Mouse (Mus musculus): ENCODE measurements around the gene Camta1. TPM values are rescaled to one million over a fixed set of nuclear protein-coding genes. Genes with fewer than 3 reads are reported as not detected.

Camta1 gene
- polyA plus RNA-seq, 1 experiment from 2014 or later = 159 TPM

DNA sequence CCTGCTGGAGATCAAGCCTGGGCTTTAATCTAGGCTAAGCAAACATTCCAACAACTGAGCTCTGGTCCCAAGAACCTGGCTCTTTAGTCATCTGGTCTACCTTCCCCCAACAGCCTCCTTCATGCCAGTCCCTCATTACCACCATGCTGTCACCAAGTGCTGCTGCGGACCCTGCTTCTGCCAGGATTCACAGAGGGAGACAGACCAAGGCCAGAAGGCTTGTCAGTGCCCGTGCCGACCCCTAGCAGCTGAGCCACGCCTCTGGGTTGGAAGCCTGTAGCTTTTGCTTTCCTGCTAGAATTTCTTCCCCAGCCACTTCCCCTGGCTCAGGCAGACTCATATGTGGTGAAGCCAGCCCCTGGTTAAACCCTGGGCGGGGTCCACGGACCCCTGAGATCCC lies 533.6 kb downstream of the Camta1 start:
- no peaks in the 10 kb centered on the region for H3K27me3 ChIP-seq (replicated peaks)
- no peak overlapping the region for H3K4me2 ChIP-seq
- H3K36me3 ChIP-seq = no peaks in the 10 kb centered on the region
- no peak overlapping the region for H3K27ac ChIP-seq (ENCODE audit: poor library complexity, severe bottlenecking)
- 65% methylated on average over 6 of the region's 6 CpGs for WGBS
- peaks cover 7% of the 10 kb centered on the region for H3K4me1 ChIP-seq (replicated peaks)
- ATAC-seq (ENCODE audit: insufficient number of reproducible peaks, low FRiP score) = no peak
- H3K4me3 ChIP-seq = no peak overlapping the region
- no peaks in the 10 kb centered on the region for H3K9me3 ChIP-seq (replicated peaks)
- H3K9ac ChIP-seq = no peak overlapping the region

DNA sequence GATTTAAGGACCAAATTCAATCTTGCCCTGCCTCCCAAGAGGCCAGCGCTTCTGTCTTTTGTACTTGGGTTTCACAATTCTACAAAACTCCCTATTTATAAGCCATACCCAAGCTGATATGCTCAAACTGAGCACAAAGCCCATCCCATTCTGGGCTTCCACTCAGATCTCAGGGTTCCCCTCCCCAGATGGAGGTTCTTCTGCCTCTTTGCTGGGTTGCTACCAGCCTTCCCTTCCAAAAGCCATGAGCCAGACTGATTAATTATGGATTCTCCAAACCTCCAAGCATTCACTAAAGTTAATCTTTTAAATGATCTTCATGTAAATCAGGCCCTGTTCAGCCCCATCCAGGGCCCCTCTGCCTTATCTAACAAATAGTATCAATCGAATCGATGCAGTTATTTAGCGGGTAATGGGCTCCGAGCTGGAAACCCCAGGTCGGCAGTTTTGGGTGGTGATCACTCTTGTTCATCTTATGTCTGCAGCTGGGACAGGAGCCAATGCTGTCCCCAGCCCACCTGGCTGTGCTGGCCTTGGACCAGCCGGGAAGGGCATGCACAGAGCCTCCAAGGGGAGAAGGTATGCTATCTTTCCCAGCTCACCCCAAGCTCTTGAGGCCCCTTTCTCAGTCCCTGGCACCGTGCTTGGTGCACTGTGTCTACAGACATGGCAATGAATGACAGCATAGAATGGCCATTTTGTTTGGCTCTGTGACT lies 534.5 kb downstream of the Camta1 start:
- H3K4me3 ChIP-seq = no peak overlapping the region
- no peak for ATAC-seq (ENCODE audit: insufficient number of reproducible peaks, low FRiP score)
- H3K4me1 ChIP-seq (replicated peaks) = peaks cover 7% of the 10 kb centered on the region
- no peaks in the 10 kb centered on the region for H3K9me3 ChIP-seq (replicated peaks)
- no peak overlapping the region for H3K4me2 ChIP-seq
- H3K36me3 ChIP-seq = no peaks in the 10 kb centered on the region
- no peak overlapping the region for H3K27ac ChIP-seq (ENCODE audit: poor library complexity, severe bottlenecking)
- H3K9ac ChIP-seq = no peak overlapping the region
- H3K27me3 ChIP-seq (replicated peaks) = no peaks in the 10 kb centered on the region
- WGBS = 90% methylated on average over 8 of the region's 8 CpGs

DNA sequence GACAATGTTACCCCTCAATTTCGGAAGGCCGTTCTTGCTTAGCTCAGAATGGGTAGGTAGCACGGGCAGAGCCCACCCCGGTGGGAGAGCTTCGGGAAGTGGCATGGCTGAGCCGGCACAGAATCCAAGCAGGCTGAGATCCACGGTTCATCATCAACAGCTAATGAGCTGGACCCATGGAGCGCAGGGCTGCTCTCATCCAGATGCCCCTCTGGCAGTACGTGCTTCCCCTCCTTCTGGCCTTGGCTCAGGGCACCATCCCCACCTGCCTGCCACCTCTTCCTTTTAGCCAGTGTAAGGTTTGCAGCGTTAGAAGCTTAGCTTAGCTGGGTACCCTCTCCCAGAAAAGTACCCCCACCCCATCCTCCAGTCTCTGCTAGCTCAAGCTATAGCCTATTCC lies 545.2 kb downstream of the Camta1 start:
- H3K4me2 ChIP-seq = no peak overlapping the region
- H3K27me3 ChIP-seq (replicated peaks) = peaks cover 21% of the 10 kb centered on the region; the same call in 1 of the 2 replicates
- no peaks in the 10 kb centered on the region for H3K4me1 ChIP-seq (replicated peaks)
- WGBS = 84% methylated on average over 10 of the region's 10 CpGs
- no peaks in the 10 kb centered on the region for H3K9me3 ChIP-seq (replicated peaks)
- H3K4me3 ChIP-seq = no peak overlapping the region
- no peaks in the 10 kb centered on the region for H3K36me3 ChIP-seq
- no peak for ATAC-seq (ENCODE audit: insufficient number of reproducible peaks, low FRiP score)
- no peak overlapping the region for H3K9ac ChIP-seq
- H3K27ac ChIP-seq (ENCODE audit: poor library complexity, severe bottlenecking) = no peak overlapping the region

DNA sequence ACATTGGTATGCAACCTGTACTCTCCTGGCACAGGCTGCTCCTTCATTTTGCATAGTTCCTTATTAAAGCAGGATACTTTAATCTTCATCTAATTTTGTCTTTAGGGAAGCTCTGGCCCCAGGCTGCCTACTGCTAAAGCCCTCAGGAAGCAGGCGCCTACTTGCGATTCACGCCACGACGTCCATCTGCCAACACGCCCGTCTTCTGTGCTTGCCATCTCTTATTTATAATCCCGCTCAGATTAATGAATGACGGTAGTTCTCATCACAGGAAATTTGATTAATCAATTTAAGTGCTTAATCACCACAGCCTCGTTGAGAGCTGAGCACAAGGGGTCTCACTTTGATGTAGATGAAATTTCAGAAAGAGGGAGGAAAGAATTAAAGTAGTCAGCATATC lies 546.0 kb downstream of the Camta1 start:
- Histone ChIP-seq H3K27ac (ENCODE audit: poor library complexity, severe bottlenecking) (no peak overlapping the region), H3K4me1 (replicated peaks) (no peaks in the 10 kb centered on the region), H3K27me3 (replicated peaks) (peaks cover 21% of the 10 kb centered on the region; the same call in 1 of the 2 replicates), H3K36me3 (no peaks in the 10 kb centered on the region), H3K4me3 (no peak overlapping the region), H3K9ac (no peak overlapping the region), H3K4me2 (no peak overlapping the region), H3K9me3 (replicated peaks) (no peaks in the 10 kb centered on the region)
- ATAC-seq (ENCODE audit: insufficient number of reproducible peaks, low FRiP score) = no peak
- 80% methylated on average over 10 of the region's 10 CpGs for WGBS

DNA sequence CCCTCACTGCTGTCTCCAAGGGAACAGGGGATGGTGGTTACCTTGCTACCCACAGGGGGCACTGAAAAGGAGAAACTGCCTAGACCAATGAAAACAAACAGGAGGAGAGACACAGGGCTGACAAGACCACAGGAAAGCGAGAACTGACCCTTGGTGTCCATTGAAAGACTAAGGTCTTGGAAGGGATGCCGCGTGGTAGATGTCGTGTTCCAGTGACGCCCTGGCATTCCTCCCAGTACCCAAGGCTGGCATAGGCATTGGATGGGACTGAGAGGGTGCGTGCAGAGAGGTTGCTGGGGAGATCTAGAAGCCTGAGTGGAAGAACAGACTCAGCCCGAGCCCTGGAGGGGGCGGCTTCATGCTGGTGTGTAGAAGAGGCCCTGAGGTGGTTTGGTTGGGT lies 550.9 kb downstream of the Camta1 start:
- Histone ChIP-seq H3K4me3 (no peak overlapping the region), H3K4me1 (replicated peaks) (peaks cover 8% of the 10 kb centered on the region; the same call in 1 of the 2 replicates), H3K27me3 (replicated peaks) (0 out of 2 replicates have a peak, but pooled peaks cover 9% of the 10 kb centered on the region), H3K27ac (ENCODE audit: poor library complexity, severe bottlenecking) (no peak overlapping the region), H3K9ac (no peak overlapping the region), H3K36me3 (no peaks in the 10 kb centered on the region), H3K9me3 (replicated peaks) (no peaks in the 10 kb centered on the region), H3K4me2 (no peak overlapping the region)
- 86% methylated on average over 8 of the region's 8 CpGs for WGBS
- ATAC-seq (ENCODE audit: insufficient number of reproducible peaks, low FRiP score) = no peak

DNA sequence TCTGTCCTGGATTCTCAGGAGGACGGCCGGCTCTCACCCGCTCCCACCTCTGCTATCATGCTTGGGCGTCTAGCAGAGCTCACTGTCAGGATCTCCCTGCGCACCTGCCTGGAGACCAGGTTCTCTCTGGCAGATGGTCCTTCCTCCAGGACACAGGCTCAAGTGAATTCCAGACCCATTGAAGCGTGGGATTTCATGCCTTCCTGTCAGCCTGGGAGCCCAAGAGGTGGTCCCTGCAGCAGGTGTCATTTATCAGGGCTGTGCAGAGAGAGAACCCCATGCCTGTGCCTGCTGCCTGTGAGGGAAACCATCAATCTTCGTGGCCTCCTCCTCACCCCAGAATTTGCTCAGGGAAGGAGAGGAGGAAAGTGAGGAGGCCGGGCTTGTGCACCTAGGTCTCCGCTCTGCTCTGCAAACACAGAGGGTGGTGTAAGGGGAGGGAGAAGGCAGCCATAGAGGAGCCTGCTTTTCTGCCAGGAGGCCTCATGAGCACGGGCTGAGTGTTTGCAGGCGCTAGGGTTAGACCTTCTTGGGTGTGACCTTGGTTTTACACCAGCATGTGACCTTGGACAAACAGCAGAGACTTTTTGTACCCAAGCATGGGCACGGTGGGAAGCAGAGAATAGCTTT lies 551.5 kb downstream of the Camta1 start:
- Histone ChIP-seq H3K36me3 (no peaks in the 10 kb centered on the region), H3K27ac (ENCODE audit: poor library complexity, severe bottlenecking) (no peak overlapping the region), H3K4me1 (replicated peaks) (peaks cover 8% of the 10 kb centered on the region; the same call in 1 of the 2 replicates), H3K9ac (no peak overlapping the region), H3K4me3 (no peak overlapping the region), H3K27me3 (replicated peaks) (0 out of 2 replicates have a peak, but pooled peaks cover 9% of the 10 kb centered on the region), H3K9me3 (replicated peaks) (no peaks in the 10 kb centered on the region), H3K4me2 (no peak overlapping the region)
- ATAC-seq (ENCODE audit: insufficient number of reproducible peaks, low FRiP score) = no peak
- WGBS = 50% methylated on average over 12 of the region's 12 CpGs

DNA sequence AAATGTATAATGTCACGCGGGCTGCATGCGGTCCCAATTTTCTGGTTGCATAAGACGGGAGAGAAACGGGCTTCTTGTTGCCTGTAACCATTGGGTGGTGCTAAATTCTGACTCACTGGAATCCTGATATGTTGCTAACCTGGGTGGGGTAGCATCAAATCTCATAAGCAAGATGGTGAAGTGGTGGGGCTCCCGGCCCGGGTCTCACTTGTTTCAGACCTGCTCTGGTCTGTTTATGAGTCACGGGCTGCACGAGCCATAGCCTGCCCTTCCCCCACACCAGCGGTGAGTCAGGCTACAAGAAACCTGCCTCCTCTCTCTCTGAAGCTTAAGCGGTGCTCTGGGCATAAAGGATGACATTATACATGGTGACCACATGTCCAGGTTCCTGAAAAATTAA lies 554.8 kb downstream of the Camta1 start:
- Histone ChIP-seq H3K4me2 (no peak overlapping the region), H3K27me3 (replicated peaks) (no peaks in the 10 kb centered on the region), H3K4me3 (no peak overlapping the region), H3K9ac (no peak overlapping the region), H3K9me3 (replicated peaks) (no peaks in the 10 kb centered on the region), H3K4me1 (replicated peaks) (peaks cover 19% of the 10 kb centered on the region), H3K36me3 (no peaks in the 10 kb centered on the region), H3K27ac (ENCODE audit: poor library complexity, severe bottlenecking) (no peak overlapping the region)
- no peak for ATAC-seq (ENCODE audit: insufficient number of reproducible peaks, low FRiP score)
- WGBS = 77% methylated on average over 11 of the region's 11 CpGs

DNA sequence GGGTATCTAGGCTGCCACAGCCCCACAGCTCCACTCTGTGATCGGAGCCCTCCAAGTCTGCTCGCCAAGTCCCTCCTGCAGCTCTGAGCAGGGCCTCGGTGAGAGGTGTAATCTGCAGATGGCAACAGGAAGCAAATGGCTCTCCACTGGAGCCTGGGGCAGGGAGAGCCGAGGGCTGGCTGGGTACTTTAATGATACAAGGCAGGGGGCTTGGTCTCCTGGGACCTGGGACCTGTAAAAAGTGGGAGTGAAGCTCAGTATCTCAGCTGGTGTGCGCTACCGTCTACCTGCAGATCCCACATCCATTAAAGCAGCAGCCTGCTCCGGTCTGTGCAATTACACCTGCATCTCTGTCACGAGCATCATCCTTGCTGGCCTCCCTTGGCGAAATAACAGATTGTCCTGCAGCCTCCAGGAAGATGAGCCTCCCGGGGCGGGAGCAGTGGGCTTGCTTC lies 555.3 kb downstream of the Camta1 start:
- no peak for ATAC-seq (ENCODE audit: insufficient number of reproducible peaks, low FRiP score)
- 47% methylated on average over 11 of the region's 11 CpGs for WGBS
- Histone ChIP-seq H3K36me3 (no peaks in the 10 kb centered on the region), H3K27me3 (replicated peaks) (no peaks in the 10 kb centered on the region), H3K9me3 (replicated peaks) (no peaks in the 10 kb centered on the region), H3K4me2 (no peak overlapping the region), H3K9ac (no peak overlapping the region), H3K27ac (ENCODE audit: poor library complexity, severe bottlenecking) (no peak overlapping the region), H3K4me3 (no peak overlapping the region), H3K4me1 (replicated peaks) (peaks cover 20% of the 10 kb centered on the region)

DNA sequence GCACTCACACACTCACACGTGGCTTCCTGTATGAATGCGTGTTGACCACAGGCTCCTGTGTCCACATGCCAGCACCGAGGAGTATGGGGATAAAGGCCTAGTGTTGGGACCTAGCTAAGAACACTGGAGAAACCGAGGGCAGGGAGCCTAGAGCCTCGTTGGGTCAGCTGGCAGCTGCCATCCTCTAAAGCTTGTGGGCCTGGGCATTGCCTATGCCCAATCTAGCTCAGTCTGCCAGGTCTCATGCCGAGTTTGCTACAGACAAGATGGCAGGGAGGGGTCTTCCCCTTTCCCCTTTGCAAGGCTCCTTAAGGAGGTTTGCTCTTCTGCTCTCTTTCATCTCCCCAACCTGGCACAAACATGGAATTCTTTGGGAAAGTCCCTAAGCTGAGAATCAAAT lies 555.9 kb downstream of the Camta1 start:
- Histone ChIP-seq H3K9ac (no peak overlapping the region), H3K9me3 (replicated peaks) (no peaks in the 10 kb centered on the region), H3K4me3 (no peak overlapping the region), H3K27me3 (replicated peaks) (0 out of 2 replicates have a peak, but pooled peaks cover under 1% of the 10 kb centered on the region), H3K36me3 (no peaks in the 10 kb centered on the region), H3K4me1 (replicated peaks) (peaks cover 21% of the 10 kb centered on the region), H3K4me2 (no peak overlapping the region), H3K27ac (ENCODE audit: poor library complexity, severe bottlenecking) (no peak overlapping the region)
- WGBS = 74% methylated on average over 6 of the region's 6 CpGs
- no peak for ATAC-seq (ENCODE audit: insufficient number of reproducible peaks, low FRiP score)

DNA sequence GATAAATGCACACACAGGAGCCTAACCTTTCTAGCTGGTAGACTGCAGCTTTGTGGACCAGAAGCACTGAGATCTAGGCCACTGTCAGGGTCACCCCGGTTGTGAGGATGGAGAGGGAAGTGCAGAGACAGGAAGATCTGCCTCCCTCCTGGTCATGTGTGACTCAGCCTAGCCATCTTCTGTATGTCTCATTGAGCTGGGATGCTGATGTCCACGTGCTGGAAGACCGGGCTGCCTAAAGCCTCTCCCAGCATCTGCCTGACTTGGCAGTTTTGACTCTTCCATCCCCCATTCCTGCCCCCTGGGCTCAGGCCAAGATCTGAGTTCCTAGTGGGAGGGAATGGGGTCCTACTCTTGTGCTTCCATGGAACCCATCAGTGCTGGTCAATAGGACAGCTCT lies 557.7 kb downstream of the Camta1 start:
- no peaks in the 10 kb centered on the region for H3K36me3 ChIP-seq
- H3K27ac ChIP-seq (ENCODE audit: poor library complexity, severe bottlenecking) = no peak overlapping the region
- ATAC-seq (ENCODE audit: insufficient number of reproducible peaks, low FRiP score) = no peak
- H3K4me3 ChIP-seq = no peak overlapping the region
- H3K9ac ChIP-seq = no peak overlapping the region
- peaks cover 21% of the 10 kb centered on the region for H3K4me1 ChIP-seq (replicated peaks)
- H3K4me2 ChIP-seq = no peak overlapping the region
- 69% methylated on average over 3 of the region's 3 CpGs for WGBS
- H3K9me3 ChIP-seq (replicated peaks) = no peaks in the 10 kb centered on the region
- H3K27me3 ChIP-seq (replicated peaks) = 0 out of 2 replicates have a peak, but pooled peaks cover 7% of the 10 kb centered on the region

DNA sequence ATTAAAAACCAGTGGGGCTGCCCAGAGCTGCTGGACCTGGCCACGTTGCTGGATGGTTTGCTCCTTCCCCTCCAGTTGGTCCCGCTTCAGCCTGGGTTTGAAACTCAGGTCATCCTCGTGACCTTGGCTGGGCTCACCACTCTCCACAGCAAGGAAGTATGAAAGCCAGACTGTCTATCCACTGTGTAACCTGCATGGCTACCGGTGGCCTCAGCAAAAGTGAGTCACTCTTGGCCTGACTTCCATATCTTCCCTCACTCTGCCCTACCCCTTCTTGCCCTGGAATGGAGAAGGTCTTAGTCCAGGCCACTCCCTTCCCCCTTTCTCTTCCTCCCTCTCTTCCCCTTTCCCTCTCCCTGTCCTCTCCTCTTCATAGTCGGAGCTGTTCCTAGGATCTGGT lies 558.2 kb downstream of the Camta1 start:
- no peak for ATAC-seq (ENCODE audit: insufficient number of reproducible peaks, low FRiP score)
- H3K4me2 ChIP-seq = no peak overlapping the region
- H3K9me3 ChIP-seq (replicated peaks) = no peaks in the 10 kb centered on the region
- H3K9ac ChIP-seq = no peak overlapping the region
- H3K36me3 ChIP-seq = no peaks in the 10 kb centered on the region
- WGBS = 74% methylated on average over 5 of the region's 5 CpGs
- H3K27ac ChIP-seq (ENCODE audit: poor library complexity, severe bottlenecking) = no peak overlapping the region
- 0 out of 2 replicates have a peak, but pooled peaks cover 7% of the 10 kb centered on the region for H3K27me3 ChIP-seq (replicated peaks)
- H3K4me1 ChIP-seq (replicated peaks) = peaks cover 21% of the 10 kb centered on the region
- no peak overlapping the region for H3K4me3 ChIP-seq

All from heart, embryonic 12.5 days (tissue).